Mouse (Mus musculus) small intestine, adult 2 months (tissue): ENCODE measurements around the gene Adamtsl1.

Experiments
- CTCF ChIP-seq: fragments of 200-500 bp; IDR thresholded peaks from 2 replicates; pipeline ENCODE4 v1.5.1; 2012; ENCODE audit warnings: low read depth, mild to moderate bottlenecking, control low read depth, inconsistent platforms, low read length, moderate library complexity, mixed read lengths; ENCODE audit not compliant: insufficient replicate concordance, insufficient read length; ENCODE audit errors: extremely low read depth
- POLR2A ChIP-seq: fragments of 200-500 bp; IDR thresholded peaks from 2 replicates; pipeline ENCODE4 v1.6.1; 2012; ENCODE audit warnings: low read depth, mild to moderate bottlenecking, control low read depth, inconsistent platforms, low read length, moderate library complexity

- TF ChIP-seq CTCF, result no peak
- no peak for TF ChIP-seq POLR2A
These were observed 515.5 kb downstream of the Adamtsl1 start for GRCm38 (mm10) chr4:86029486-86029885.
